Mouse (Mus musculus) neural tube, embryonic 15.5 days (tissue): ENCODE results near the gene Disp2. TPM values are rescaled to one million over a fixed set of nuclear protein-coding genes. Genes with fewer than 3 reads are reported as not detected.

Experiments
- ATAC-seq: fragments of 200-750 bp; cut with Nextera tagmentation; 2 replicates; pipeline ENCODE4 v1.8.0; 2017; ENCODE audit warnings: mild to moderate bottlenecking, moderate TSS enrichment, moderate library complexity; ENCODE audit not compliant: low FRiP score
- H3K27ac ChIP-seq: fragments of 300-500 bp; sonication (generic); replicated peaks from 2 replicates; pipeline ENCODE4 v1.5.1; 2015; ENCODE audit warnings: mild to moderate bottlenecking, inconsistent platforms
- H3K27me3 ChIP-seq: fragments of 300-500 bp; sonication (generic); replicated peaks from 2 replicates; pipeline ENCODE4 v1.6.1; 2015; ENCODE audit warnings: inconsistent platforms
- H3K36me3 ChIP-seq: fragments of 300-500 bp; sonication (generic); 2 replicates; pipeline ENCODE4 v1.6.1; 2015; ENCODE audit warnings: inconsistent platforms
- H3K4me1 ChIP-seq: fragments of 300-500 bp; sonication (generic); 2 replicates; pipeline ENCODE4 v1.6.1; 2015; ENCODE audit warnings: inconsistent platforms
- H3K4me2 ChIP-seq: fragments of 300-500 bp; sonication (generic); 2 replicates; pipeline ENCODE4 v1.6.1; 2015; ENCODE audit warnings: inconsistent platforms, mild to moderate bottlenecking, moderate library complexity
- H3K4me3 ChIP-seq: fragments of 300-500 bp; sonication (generic); replicated peaks from 2 replicates; pipeline ENCODE4 v1.5.1; 2015; ENCODE audit warnings: mild to moderate bottlenecking, inconsistent platforms
- H3K9ac ChIP-seq: fragments of 300-500 bp; sonication (generic); replicated peaks from 2 replicates; pipeline ENCODE4 v1.6.1; 2015; ENCODE audit warnings: mild to moderate bottlenecking, inconsistent platforms
- H3K9me3 ChIP-seq: fragments of 300-500 bp; sonication (generic); replicated peaks from 2 replicates; pipeline ENCODE4 v1.6.1; 2016; ENCODE audit warnings: inconsistent platforms
- WGBS: fragments of 180-500 bp; shearing (Covaris S2); methylation state at CpG from one replicate; pipeline ENCODE4 v1.1.7; 2015; ENCODE audit warnings: mixed read lengths; 5-methylcytosine and 5-hydroxymethylcytosine counted together
- polyA plus RNA-seq: library from polyadenylated mRNA; unstranded; fragments of >200 nt; fragmentation: Nextera tagmentation; extraction: Ambion mirVana; gene quantifications from 2 replicates; pipeline ENCODE4 v1.2.1, GENCODE M21; 2015

The Disp2 gene
- polyA plus RNA-seq: 65.4 and 75.6 TPM in 2 replicates

- Histone ChIP-seq H3K36me3 (no peaks in the 10 kb centered on the region), H3K4me3 (peak within 1 kb of the TSS; percentile 53), H3K27me3 (no peaks in the 10 kb centered on the region), H3K4me2 (peak within 1 kb of the TSS; percentile 69), H3K9me3 (no peaks in the 10 kb centered on the region), H3K27ac (peak within 1 kb of the TSS; percentile 87), H3K4me1 (peaks cover 31% of the 10 kb centered on the region), H3K9ac (peak within 1 kb of the TSS; percentile 65)
- ATAC-seq: peak; percentile 96
- WGBS: 9% methylated on average over 39 of the region's 39 CpGs
These were observed at the start of gene Disp2 for GRCm38 (mm10) chr2:118779504-118780480. Gene Disp2 (plus strand): TSS chr2:118779719.

- H3K27me3 ChIP-seq: peaks cover 25% of the 10 kb centered on the region; the same call in 1 of the 2 replicates
- ATAC-seq: no peak
- H3K27ac ChIP-seq: no peak overlapping the region
- 26% methylated on average over 8 of the region's 8 CpGs for WGBS
- H3K9ac ChIP-seq: no peak overlapping the region
- H3K4me2 ChIP-seq: no peak overlapping the region
- H3K4me1 ChIP-seq: peaks cover 10% of the 10 kb centered on the region; the same call in 1 of the 2 replicates
- H3K9me3 ChIP-seq: no peaks in the 10 kb centered on the region
- no peaks in the 10 kb centered on the region for H3K36me3 ChIP-seq
- H3K4me3 ChIP-seq: no peak overlapping the region
These were observed 49.5 kb upstream of the Disp2 start for GRCm38 (mm10) chr2:118729816-118730621.

- H3K9ac ChIP-seq: no peak overlapping the region
- H3K4me1 ChIP-seq: peaks cover 10% of the 10 kb centered on the region; the same call in 1 of the 2 replicates
- no peak overlapping the region for H3K27ac ChIP-seq
- no peaks in the 10 kb centered on the region for H3K9me3 ChIP-seq
- no peaks in the 10 kb centered on the region for H3K36me3 ChIP-seq
- H3K27me3 ChIP-seq: peaks cover 25% of the 10 kb centered on the region; the same call in 1 of the 2 replicates
- 13% methylated on average over 3 of the region's 3 CpGs for WGBS
- no peak for ATAC-seq
- H3K4me2 ChIP-seq: no peak overlapping the region
- H3K4me3 ChIP-seq: no peak overlapping the region
These were observed 49.0 kb upstream of the Disp2 start for GRCm38 (mm10) chr2:118730622-118730915.

GRCm38 (mm10) chr2:118731981-118732380 is 47.5 kb upstream of the Disp2 start:
- peaks cover 25% of the 10 kb centered on the region; the same call in 1 of the 2 replicates for H3K27me3 ChIP-seq
- no peak overlapping the region for H3K27ac ChIP-seq
- no peaks in the 10 kb centered on the region for H3K36me3 ChIP-seq
- H3K4me1 ChIP-seq: peaks cover 10% of the 10 kb centered on the region; the same call in 1 of the 2 replicates
- WGBS: 87% methylated on average over 5 of the region's 5 CpGs
- H3K4me2 ChIP-seq: no peak overlapping the region
- no peak overlapping the region for H3K4me3 ChIP-seq
- ATAC-seq: no peak
- no peaks in the 10 kb centered on the region for H3K9me3 ChIP-seq
- H3K9ac ChIP-seq: no peak overlapping the region

- Histone ChIP-seq H3K36me3 (no peaks in the 10 kb centered on the region), H3K27me3 (0 out of 2 replicates have a peak, but pooled peaks cover 20% of the 10 kb centered on the region), H3K9me3 (no peaks in the 10 kb centered on the region), H3K27ac (no peak overlapping the region), H3K4me1 (peaks cover 8% of the 10 kb centered on the region; the same call in 1 of the 2 replicates), H3K4me3 (no peak overlapping the region), H3K9ac (no peak overlapping the region), H3K4me2 (no peak overlapping the region)
- no peak for ATAC-seq
- WGBS: 68% methylated on average over 5 of the region's 5 CpGs
These were observed 46.2 kb upstream of the Disp2 start for GRCm38 (mm10) chr2:118733341-118733740.

- peaks cover 21% of the 10 kb centered on the region for H3K4me1 ChIP-seq
- H3K27me3 ChIP-seq: peaks cover 14% of the 10 kb centered on the region; the same call in 1 of the 2 replicates
- no peak overlapping the region for H3K4me2 ChIP-seq
- WGBS: 74% methylated on average over 3 of the region's 3 CpGs
- no peaks in the 10 kb centered on the region for H3K36me3 ChIP-seq
- H3K27ac ChIP-seq: no peak overlapping the region
- no peak overlapping the region for H3K9ac ChIP-seq
- ATAC-seq: no peak
- H3K4me3 ChIP-seq: no peak overlapping the region
- H3K9me3 ChIP-seq: no peaks in the 10 kb centered on the region
These were observed 39.2 kb upstream of the Disp2 start for GRCm38 (mm10) chr2:118740341-118740740.

GRCm38 (mm10) chr2:118741183-118741582 is 38.3 kb upstream of the Disp2 start:
- peaks cover 14% of the 10 kb centered on the region; the same call in 1 of the 2 replicates for H3K27me3 ChIP-seq
- H3K36me3 ChIP-seq: no peaks in the 10 kb centered on the region
- no peak overlapping the region for H3K4me2 ChIP-seq
- H3K4me1 ChIP-seq: peaks cover 22% of the 10 kb centered on the region
- H3K27ac ChIP-seq: no peak overlapping the region
- no peak for ATAC-seq
- H3K9me3 ChIP-seq: no peaks in the 10 kb centered on the region
- WGBS: 69% methylated on average over 9 of the region's 9 CpGs
- H3K4me3 ChIP-seq: no peak overlapping the region
- no peak overlapping the region for H3K9ac ChIP-seq

GRCm38 (mm10) chr2:118743261-118743943 is 36.1 kb upstream of the Disp2 start:
- Histone ChIP-seq H3K36me3 (no peaks in the 10 kb centered on the region), H3K4me1 (peaks cover 40% of the 10 kb centered on the region), H3K27me3 (peaks cover 14% of the 10 kb centered on the region; the same call in 1 of the 2 replicates), H3K27ac (no peak overlapping the region), H3K4me2 (no peak overlapping the region), H3K9ac (no peak overlapping the region), H3K9me3 (no peaks in the 10 kb centered on the region), H3K4me3 (no peak overlapping the region)
- WGBS: 17% methylated on average over 8 of the region's 8 CpGs
- ATAC-seq: no peak

GRCm38 (mm10) chr2:118744621-118745020 is 34.9 kb upstream of the Disp2 start:
- H3K4me3 ChIP-seq: peak overlapping the region; percentile 62
- WGBS: 6% methylated on average over 7 of the region's 7 CpGs
- no peaks in the 10 kb centered on the region for H3K36me3 ChIP-seq
- no peaks in the 10 kb centered on the region for H3K9me3 ChIP-seq
- H3K9ac ChIP-seq: no peak overlapping the region
- peaks cover 14% of the 10 kb centered on the region; the same call in 1 of the 2 replicates for H3K27me3 ChIP-seq
- no peak for ATAC-seq
- no peak overlapping the region for H3K27ac ChIP-seq
- H3K4me1 ChIP-seq: peaks cover 53% of the 10 kb centered on the region
- H3K4me2 ChIP-seq: peak overlapping the region; percentile 89

- H3K36me3 ChIP-seq: no peaks in the 10 kb centered on the region; the same call in 1 of the 2 replicates
- peak within 1 kb of the TSS; percentile 71 for H3K9ac ChIP-seq
- peak within 1 kb of the TSS; percentile 64 for H3K27ac ChIP-seq
- under 1% methylated on average over 40 of the region's 57 CpGs for WGBS
- peaks cover 14% of the 10 kb centered on the region; the same call in 1 of the 2 replicates for H3K27me3 ChIP-seq
- H3K4me1 ChIP-seq: peaks cover 60% of the 10 kb centered on the region
- H3K4me3 ChIP-seq: peak within 1 kb of the TSS; percentile 62
- peak within 1 kb of the TSS; percentile 89 for H3K4me2 ChIP-seq
- H3K9me3 ChIP-seq: no peaks in the 10 kb centered on the region
- ATAC-seq: peak; percentile 91
These were observed 34.2 kb upstream of the Disp2 start, which contains the start of gene Inafm2 for GRCm38 (mm10) chr2:118745232-118745884. Gene Inafm2 (plus strand): TSS chr2:118745758.
